Mouse (Mus musculus) heart, embryonic 14.5 days (tissue): Measurements from ENCODE around the gene Zfp971. TPM values are rescaled to one million over a fixed set of nuclear protein-coding genes. Genes with fewer than 3 reads are reported as not detected.
"Not testable (repeated sequence)": the region's sequence is repeated elsewhere in the genome, so short reads cannot be mapped to it uniquely, and the experiment has no call there.

Experiments used
- ATAC-seq: fragments of 200-750 bp; cut with Nextera tagmentation; 2 replicates; pipeline ENCODE4 v1.8.0; 2017; ENCODE audit warnings: low read depth, moderate TSS enrichment; ENCODE audit not compliant: insufficient number of reproducible peaks, insufficient read depth, low FRiP score
- H3K27ac ChIP-seq, 2 experiments: fragments of 200-500 bp in 1 of 2; fragments of 300-500 bp in 1 of 2; sonication (generic) in 1 of 2; replicated peaks in 1 of 2; 2 replicates each; pipeline ENCODE4 v1.5.1; 2012 to 2014; ENCODE audit warnings: low read depth in 2 of 2, low read length in 2 of 2, control low read depth in 1 of 2, mild to moderate bottlenecking in 1 of 2, mixed read lengths in 1 of 2; ENCODE audit not compliant: control insufficient read depth in 1 of 2, insufficient read depth in 1 of 2
- H3K27me3 ChIP-seq: fragments of 300-500 bp; sonication (generic); 2 replicates; pipeline ENCODE4 v1.6.1; 2014; ENCODE audit warnings: mild to moderate bottlenecking, low read length, control low read depth; ENCODE audit not compliant: control insufficient read depth, insufficient read depth
- H3K36me3 ChIP-seq: fragments of 300-500 bp; sonication (generic); 2 replicates; pipeline ENCODE4 v1.6.1; 2014; ENCODE audit warnings: mild to moderate bottlenecking, control low read depth, low read length, mixed read lengths; ENCODE audit not compliant: control insufficient read depth, insufficient read depth
- H3K4me1 ChIP-seq, 2 experiments: fragments of 200-500 bp in 1 of 2; fragments of 300-500 bp in 1 of 2; sonication (generic) in 1 of 2; 2 replicates each; pipeline ENCODE4 v1.6.1; 2012 to 2014; ENCODE audit warnings: low read length in 2 of 2, control low read depth in 1 of 2, mixed read lengths in 1 of 2; ENCODE audit not compliant: control insufficient read depth in 2 of 2, insufficient read depth in 2 of 2
- H3K4me2 ChIP-seq: fragments of 300-500 bp; sonication (generic); 2 replicates; pipeline ENCODE4 v1.6.1; 2014; ENCODE audit warnings: mild to moderate bottlenecking, low read length
- H3K4me3 ChIP-seq, 2 experiments: fragments of 200-500 bp in 1 of 2; fragments of 300-500 bp in 1 of 2; sonication (generic) in 1 of 2; 2 replicates each; pipeline ENCODE4 v1.5.1; 2012 to 2014; ENCODE audit warnings: low read length in 2 of 2, mild to moderate bottlenecking in 2 of 2, control low read depth in 1 of 2, low read depth in 1 of 2, moderate library complexity in 1 of 2; ENCODE audit not compliant: control insufficient read depth in 1 of 2, insufficient read depth in 1 of 2
- H3K9ac ChIP-seq: fragments of 300-500 bp; sonication (generic); 2 replicates; pipeline ENCODE4 v1.6.1; 2014; ENCODE audit warnings: mild to moderate bottlenecking, low read length
- H3K9me3 ChIP-seq: fragments of 300-500 bp; sonication (generic); 2 replicates; pipeline ENCODE4 v1.6.1; 2016; ENCODE audit warnings: low read length, control low read depth; ENCODE audit not compliant: control insufficient read depth
- whole genome bisulfite sequencing: fragments of 180-500 bp; shearing (Covaris S2); extraction: QIAGEN DNeasy Blood & Tissue Kit; methylation state at CpG from one replicate; pipeline ENCODE4 v1.1.7; 2014; 5-methylcytosine and 5-hydroxymethylcytosine counted together
- polyA plus RNA-seq: library from polyadenylated mRNA; unstranded; fragments of >200 nt; fragmentation: Nextera tagmentation; extraction: Ambion mirVana; gene quantifications from 2 replicates; pipeline ENCODE4 v1.2.1, GENCODE M21; 2014

The Zfp971 gene
- 17.2 and 19.2 TPM in 2 replicates for polyA plus RNA-seq

- peak within 1 kb of the TSS; percentile 44 to 59; a peak in 2 of 4 replicates for H3K27ac ChIP-seq
- not testable (repeated sequence) for H3K27me3 ChIP-seq, H3K36me3 ChIP-seq, H3K4me1 ChIP-seq, H3K9me3 ChIP-seq, ATAC-seq
- WGBS = 3% methylated on average over 12 of the region's 15 CpGs
- peak within 1 kb of the TSS; percentile 72 for H3K9ac ChIP-seq
- H3K4me2 ChIP-seq = peak within 1 kb of the TSS; percentile 61
- H3K4me3 ChIP-seq = peak within 1 kb of the TSS; percentile 59 to 89
These were observed at the start of gene Zfp971 for GRCm38 (mm10) chr2:178023011-178023611. Zfp971 (plus strand) TSS chr2:178023284.

- H3K9ac ChIP-seq, H3K9me3 ChIP-seq, H3K4me1 ChIP-seq, ATAC-seq, H3K4me3 ChIP-seq, H3K27me3 ChIP-seq, H3K27ac ChIP-seq, H3K4me2 ChIP-seq, H3K36me3 ChIP-seq: not testable (repeated sequence)
- 65% methylated on average over 6 of the region's 7 CpGs for WGBS
These were observed 48.3 kb upstream of the Zfp971 start for GRCm38 (mm10) chr2:177974814-177975213.

- not testable (repeated sequence) for H3K27me3 ChIP-seq, H3K27ac ChIP-seq, H3K4me1 ChIP-seq, H3K9me3 ChIP-seq, ATAC-seq, H3K36me3 ChIP-seq, H3K4me3 ChIP-seq, H3K4me2 ChIP-seq, H3K9ac ChIP-seq
- 64% methylated on average over 3 of the region's 3 CpGs for WGBS
These were observed 3.6 kb upstream of the Zfp971 start for GRCm38 (mm10) chr2:178019486-178019885.

- H3K4me1 ChIP-seq, H3K9ac ChIP-seq, H3K36me3 ChIP-seq, H3K27me3 ChIP-seq, H3K27ac ChIP-seq, H3K9me3 ChIP-seq, H3K4me3 ChIP-seq, H3K4me2 ChIP-seq, ATAC-seq: not testable (repeated sequence)
- 71% methylated on average over 8 of the region's 8 CpGs for WGBS
These were observed 2.3 kb upstream of the Zfp971 start for GRCm38 (mm10) chr2:178020773-178021172.

GRCm38 (mm10) chr2:178023861-178024260 is 777 bp downstream of the Zfp971 start:
- WGBS = 14% methylated on average over 2 of the region's 2 CpGs
- not testable (repeated sequence) for H3K9me3 ChIP-seq, ATAC-seq, H3K36me3 ChIP-seq, H3K4me1 ChIP-seq, H3K27me3 ChIP-seq
- H3K4me2 ChIP-seq = peak overlapping the region; percentile 61
- peak overlapping the region; percentile 72 for H3K9ac ChIP-seq
- 0 out of 4 replicates have a peak overlapping the region, but pooled peaks of 1 of the 2 experiments have one; percentile 44 for H3K27ac ChIP-seq
- H3K4me3 ChIP-seq = peak overlapping the region; percentile 59 to 89

- H3K9ac ChIP-seq, H3K4me3 ChIP-seq, H3K4me2 ChIP-seq, H3K4me1 ChIP-seq, H3K27ac ChIP-seq, H3K36me3 ChIP-seq, H3K27me3 ChIP-seq, ATAC-seq, H3K9me3 ChIP-seq: not testable (repeated sequence)
- 86% methylated on average over 2 of the region's 3 CpGs for whole genome bisulfite sequencing
These were observed 4.5 kb downstream of the Zfp971 start for GRCm38 (mm10) chr2:178027601-178028000.

GRCm38 (mm10) chr2:178058195-178058594 is 35.1 kb downstream of the Zfp971 start:
- no peaks in the 10 kb centered on the region for H3K27me3 ChIP-seq
- no peak overlapping the region for H3K4me3 ChIP-seq
- no peak for ATAC-seq
- no peaks in the 10 kb centered on the region for H3K4me1 ChIP-seq
- WGBS = 20% methylated on average over 1 of the region's 1 CpGs
- H3K27ac ChIP-seq = no peak overlapping the region
- H3K9me3 ChIP-seq = no peaks in the 10 kb centered on the region
- no peaks in the 10 kb centered on the region; the same call in 1 of the 2 replicates for H3K36me3 ChIP-seq
- H3K9ac ChIP-seq = no peak overlapping the region
- H3K4me2 ChIP-seq = no peak overlapping the region

GRCm38 (mm10) chr2:178078166-178078717 is 55.2 kb downstream of the Zfp971 start, which contains the start of gene Zfp931:
Zfp931 (minus strand) TSS chr2:178078476.
- H3K4me3 ChIP-seq = peak within 1 kb of the TSS; percentile 41 to 60
- not testable (repeated sequence) for H3K9me3 ChIP-seq, H3K27me3 ChIP-seq, ATAC-seq, H3K4me1 ChIP-seq, H3K27ac ChIP-seq, H3K36me3 ChIP-seq
- peak within 1 kb of the TSS; percentile 56 for H3K4me2 ChIP-seq
- WGBS = 0% methylated on average over 5 of the region's 14 CpGs
- H3K9ac ChIP-seq = peak within 1 kb of the TSS; percentile 56; the same call in 1 of the 2 replicates
